Mouse (Mus musculus): Measurements from ENCODE around the gene Ahcyl1. TPM values are rescaled to one million over a fixed set of nuclear protein-coding genes. Genes with fewer than 3 reads are reported as not detected.

Ahcyl1 gene
- polyA plus RNA-seq, 1 experiment from 2014 or later = 106 TPM

- no peak for ATAC-seq (ENCODE audit: insufficient read depth)
- Histone ChIP-seq H3K36me3 (ENCODE audit: insufficient read depth) (no peaks in the 10 kb centered on the region), H3K27ac (ENCODE audit: low read depth) (no peak overlapping the region), H3K4me3 (ENCODE audit: low read depth, low read length) (peak overlapping the region; percentile 85), H3K4me2 (peak overlapping the region; percentile 87), H3K9me3 (ENCODE audit: low read depth, low read length) (no peaks in the 10 kb centered on the region), H3K4me1 (ENCODE audit: insufficient read depth) (peaks cover 17% of the 10 kb centered on the region), H3K9ac (peak overlapping the region; percentile 98), H3K27me3 (ENCODE audit: insufficient read depth, low read length) (no peaks in the 10 kb centered on the region)
- 54% methylated on average over 2 of the region's 2 CpGs for WGBS
- no peak for DNase-seq
- TF ChIP-seq CTCF (IDR thresholded peaks at IDR 0.05; ENCODE audit: low read depth) = no peak
Measured at GRCm38 (mm10) chr3:107694256-107694900, 2.0 kb downstream of the Ahcyl1 start.

- Histone ChIP-seq H3K4me1 (ENCODE audit: insufficient read depth) (peaks cover 16% of the 10 kb centered on the region), H3K9me3 (ENCODE audit: low read depth, low read length) (no peaks in the 10 kb centered on the region), H3K27ac (ENCODE audit: low read depth) (no peak overlapping the region), H3K36me3 (ENCODE audit: insufficient read depth) (no peaks in the 10 kb centered on the region), H3K4me2 (no peak overlapping the region), H3K4me3 (ENCODE audit: low read depth, low read length) (no peak overlapping the region), H3K27me3 (ENCODE audit: insufficient read depth, low read length) (no peaks in the 10 kb centered on the region), H3K9ac (no peak overlapping the region)
- ATAC-seq (ENCODE audit: insufficient read depth) (no peak), DNase-seq (no peak)
- 72% methylated on average over 2 of the region's 2 CpGs for WGBS
- TF ChIP-seq CTCF (IDR thresholded peaks at IDR 0.05; ENCODE audit: low read depth) = no peak
Measured at GRCm38 (mm10) chr3:107690366-107690765, 6.0 kb downstream of the Ahcyl1 start.

- no peak for TF ChIP-seq CTCF (IDR thresholded peaks at IDR 0.05; ENCODE audit: low read depth)
- no peak overlapping the region for H3K9ac ChIP-seq
- no peaks in the 10 kb centered on the region for H3K9me3 ChIP-seq (ENCODE audit: low read depth, low read length)
- peaks cover 8% of the 10 kb centered on the region; the same call in 1 of the 2 replicates for H3K4me1 ChIP-seq (ENCODE audit: insufficient read depth)
- no peak overlapping the region for H3K4me3 ChIP-seq (ENCODE audit: low read depth, low read length)
- no peaks in the 10 kb centered on the region for H3K36me3 ChIP-seq (ENCODE audit: insufficient read depth)
- H3K4me2 ChIP-seq = no peak overlapping the region
- H3K27me3 ChIP-seq (ENCODE audit: insufficient read depth, low read length) = no peaks in the 10 kb centered on the region
- no peak for DNase-seq
- H3K27ac ChIP-seq (ENCODE audit: low read depth) = no peak overlapping the region
- no peak for ATAC-seq (ENCODE audit: insufficient read depth)
Measured at GRCm38 (mm10) chr3:107689245-107689644, 7.1 kb downstream of the Ahcyl1 start.

GRCm38 (mm10) chr3:107688236-107688635, 8.1 kb downstream of the Ahcyl1 start:
- Histone ChIP-seq H3K4me3 (ENCODE audit: low read depth, low read length) (no peak overlapping the region), H3K4me2 (no peak overlapping the region), H3K4me1 (ENCODE audit: insufficient read depth) (peaks cover 3% of the 10 kb centered on the region; the same call in 1 of the 2 replicates), H3K27ac (ENCODE audit: low read depth) (no peak overlapping the region), H3K36me3 (ENCODE audit: insufficient read depth) (no peaks in the 10 kb centered on the region), H3K9me3 (ENCODE audit: low read depth, low read length) (no peaks in the 10 kb centered on the region), H3K9ac (no peak overlapping the region), H3K27me3 (ENCODE audit: insufficient read depth, low read length) (no peaks in the 10 kb centered on the region)
- DNase-seq (no peak), ATAC-seq (ENCODE audit: insufficient read depth) (no peak)
- 51% methylated on average over 1 of the region's 1 CpGs for WGBS
- TF ChIP-seq CTCF (IDR thresholded peaks at IDR 0.05; ENCODE audit: low read depth) = no peak

- peaks cover 3% of the 10 kb centered on the region; the same call in 1 of the 2 replicates for H3K4me1 ChIP-seq (ENCODE audit: insufficient read depth)
- H3K4me2 ChIP-seq = no peak overlapping the region
- whole genome bisulfite sequencing = 82% methylated on average over 3 of the region's 3 CpGs
- H3K4me3 ChIP-seq (ENCODE audit: low read depth, low read length) = no peak overlapping the region
- H3K9ac ChIP-seq = no peak overlapping the region
- no peaks in the 10 kb centered on the region for H3K27me3 ChIP-seq (ENCODE audit: insufficient read depth, low read length)
- no peak overlapping the region for H3K27ac ChIP-seq (ENCODE audit: low read depth)
- no peak for TF ChIP-seq CTCF (IDR thresholded peaks at IDR 0.05; ENCODE audit: low read depth)
- H3K36me3 ChIP-seq (ENCODE audit: insufficient read depth) = no peaks in the 10 kb centered on the region
- DNase-seq (no peak), ATAC-seq (ENCODE audit: insufficient read depth) (no peak)
- H3K9me3 ChIP-seq (ENCODE audit: low read depth, low read length) = no peaks in the 10 kb centered on the region
Measured at GRCm38 (mm10) chr3:107686276-107686977, 9.9 kb downstream of the Ahcyl1 start.

GRCm38 (mm10) chr3:107685652-107686051, 10.7 kb downstream of the Ahcyl1 start:
- ATAC-seq (ENCODE audit: insufficient read depth) (no peak), DNase-seq (no peak)
- H3K4me1 ChIP-seq (ENCODE audit: insufficient read depth) = peaks cover 3% of the 10 kb centered on the region; the same call in 1 of the 2 replicates
- H3K27me3 ChIP-seq (ENCODE audit: insufficient read depth, low read length) = no peaks in the 10 kb centered on the region
- H3K36me3 ChIP-seq (ENCODE audit: insufficient read depth) = no peaks in the 10 kb centered on the region
- no peak overlapping the region for H3K4me3 ChIP-seq (ENCODE audit: low read depth, low read length)
- no peak overlapping the region for H3K9ac ChIP-seq
- H3K4me2 ChIP-seq = no peak overlapping the region
- 74% methylated on average over 2 of the region's 2 CpGs for WGBS
- TF ChIP-seq CTCF (IDR thresholded peaks at IDR 0.05; ENCODE audit: low read depth) = no peak
- no peak overlapping the region for H3K27ac ChIP-seq (ENCODE audit: low read depth)
- H3K9me3 ChIP-seq (ENCODE audit: low read depth, low read length) = no peaks in the 10 kb centered on the region

GRCm38 (mm10) chr3:107683587-107683986, 12.8 kb downstream of the Ahcyl1 start:
- H3K4me1 ChIP-seq (ENCODE audit: insufficient read depth) = peaks cover 5% of the 10 kb centered on the region; the same call in 1 of the 2 replicates
- TF ChIP-seq CTCF (IDR thresholded peaks at IDR 0.05; ENCODE audit: low read depth) = no peak
- H3K27me3 ChIP-seq (ENCODE audit: insufficient read depth, low read length) = no peaks in the 10 kb centered on the region
- H3K9me3 ChIP-seq (ENCODE audit: low read depth, low read length) = no peaks in the 10 kb centered on the region
- WGBS = 81% methylated on average over 1 of the region's 1 CpGs
- DNase-seq = no peak
- no peak overlapping the region for H3K27ac ChIP-seq (ENCODE audit: low read depth)
- ATAC-seq (ENCODE audit: insufficient read depth) = no peak
- no peak overlapping the region for H3K4me3 ChIP-seq (ENCODE audit: low read depth, low read length)
- H3K4me2 ChIP-seq = no peak overlapping the region
- no peak overlapping the region for H3K9ac ChIP-seq
- H3K36me3 ChIP-seq (ENCODE audit: insufficient read depth) = no peaks in the 10 kb centered on the region
